Mouse (Mus musculus) heart, embryonic 13.5 days (tissue): ENCODE data around the gene Kcng1. TPM values are rescaled to one million over a fixed set of nuclear protein-coding genes. Genes with fewer than 3 reads are reported as not detected.

ENCODE experiments used
- ATAC-seq: fragments of 200-750 bp; cut with Nextera tagmentation; 2 replicates; pipeline ENCODE4 v1.8.0; 2017; ENCODE audit warnings: moderate TSS enrichment; ENCODE audit not compliant: insufficient number of reproducible peaks, low FRiP score, low TSS enrichment; ENCODE audit errors: extremely low read depth
- H3K27ac ChIP-seq: fragments of 300-500 bp; sonication (generic); replicated peaks from 2 replicates; pipeline ENCODE4 v1.5.1; 2015; ENCODE audit warnings: moderate library complexity, mild to moderate bottlenecking, inconsistent platforms
- H3K27me3 ChIP-seq: fragments of 300-500 bp; sonication (generic); replicated peaks from 2 replicates; pipeline ENCODE4 v1.6.1; 2015; ENCODE audit warnings: mild to moderate bottlenecking, inconsistent platforms
- H3K36me3 ChIP-seq: fragments of 300-500 bp; sonication (generic); 2 replicates; pipeline ENCODE4 v1.6.1; 2015; ENCODE audit warnings: mild to moderate bottlenecking, inconsistent platforms
- H3K4me1 ChIP-seq: fragments of 300-500 bp; sonication (generic); 2 replicates; pipeline ENCODE4 v1.6.1; 2015; ENCODE audit warnings: inconsistent platforms
- H3K4me2 ChIP-seq: fragments of 300-500 bp; sonication (generic); 2 replicates; pipeline ENCODE4 v1.6.1; 2015; ENCODE audit warnings: inconsistent platforms, mild to moderate bottlenecking, moderate library complexity
- H3K4me3 ChIP-seq: fragments of 300-500 bp; sonication (generic); 2 replicates; pipeline ENCODE4 v1.5.1; 2015; ENCODE audit warnings: moderate library complexity, mild to moderate bottlenecking, inconsistent platforms
- H3K9ac ChIP-seq: fragments of 300-500 bp; sonication (generic); 2 replicates; pipeline ENCODE4 v1.6.1; 2015; ENCODE audit warnings: inconsistent platforms, mild to moderate bottlenecking, moderate library complexity
- H3K9me3 ChIP-seq: fragments of 300-500 bp; sonication (generic); 2 replicates; pipeline ENCODE4 v1.6.1; 2016; ENCODE audit warnings: inconsistent platforms
- WGBS: fragments of 180-500 bp; shearing (Covaris S2); methylation state at CpG from one replicate; pipeline ENCODE4 v1.1.7; 2015; ENCODE audit warnings: mixed read lengths; 5-methylcytosine and 5-hydroxymethylcytosine counted together
- polyA plus RNA-seq: library from polyadenylated mRNA; unstranded; fragments of >200 nt; fragmentation: Nextera tagmentation; extraction: Ambion mirVana; gene quantifications from 2 replicates; pipeline ENCODE4 v1.2.1, GENCODE M21; 2015

Gene Kcng1
- polyA plus RNA-seq: 0.90 and 0.97 TPM in 2 replicates

DNA sequence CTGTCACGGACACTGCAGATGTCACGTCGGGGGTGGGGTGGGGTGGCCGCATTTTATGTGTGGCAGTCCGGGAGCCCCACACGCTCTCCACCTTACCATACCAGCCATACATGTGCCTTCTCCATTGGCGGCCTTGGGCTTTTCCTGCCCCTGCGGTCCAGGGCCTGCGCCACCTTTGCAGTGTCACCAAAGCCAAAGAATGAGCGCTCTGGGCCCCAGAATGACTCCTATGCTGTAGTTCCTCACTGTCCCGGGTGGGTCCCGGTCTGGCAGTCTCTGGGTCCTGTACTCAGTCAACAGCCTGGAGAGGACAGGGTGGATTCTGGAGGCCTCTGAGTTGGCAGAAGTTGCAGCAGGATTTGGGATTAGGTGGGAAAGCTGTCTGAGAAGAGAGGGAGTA, at the start of gene Kcng1:
Gene Kcng1, minus strand, starts transcription at position 155 of the 400 bp plus-strand sequence.
- Histone ChIP-seq H3K4me1 (peaks cover 31% of the 10 kb centered on the region), H3K36me3 (no peaks in the 10 kb centered on the region), H3K27me3 (peaks cover 99% of the 10 kb centered on the region), H3K9ac (peak within 1 kb of the TSS; percentile 64), H3K27ac (no peak within 1 kb of the TSS), H3K9me3 (peaks cover 10% of the 10 kb centered on the region), H3K4me3 (peak within 1 kb of the TSS; percentile 57), H3K4me2 (peak within 1 kb of the TSS; percentile 77)
- WGBS: 17% methylated on average over 12 of the region's 12 CpGs
- no peak for ATAC-seq

DNA sequence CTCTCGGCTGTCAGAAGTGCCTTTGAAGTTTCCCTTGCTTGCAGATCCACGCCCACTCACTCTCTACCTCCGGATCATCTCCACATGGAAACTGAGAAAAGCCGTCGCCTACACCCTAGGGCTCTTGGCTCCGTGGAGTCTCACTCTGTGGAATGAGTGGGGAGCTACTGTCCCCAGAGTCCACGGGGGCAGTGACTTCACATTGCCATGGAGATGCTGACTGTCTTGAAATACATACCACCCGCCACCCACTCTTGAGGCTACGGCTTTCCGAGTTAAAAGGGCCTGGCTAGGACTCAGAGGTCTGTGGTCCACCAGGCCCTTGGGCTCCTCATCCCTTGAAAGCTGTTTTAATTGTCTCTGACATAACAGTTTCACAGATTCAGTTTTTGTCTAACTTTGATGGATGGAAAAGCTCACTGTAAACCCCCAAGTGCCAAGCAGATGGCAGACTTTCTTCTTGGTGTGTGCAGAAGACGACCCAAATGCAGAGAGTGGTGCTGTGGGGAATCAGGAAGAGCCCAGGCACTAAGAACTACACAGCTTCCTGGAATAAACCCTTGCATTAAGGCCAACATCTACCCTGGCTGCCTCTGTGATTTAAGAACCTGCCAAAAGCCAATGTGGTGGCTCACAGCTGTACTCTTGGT, 49.0 kb upstream of the Kcng1 start:
- Histone ChIP-seq H3K36me3 (no peaks in the 10 kb centered on the region), H3K27ac (no peak overlapping the region), H3K4me2 (no peak overlapping the region), H3K4me3 (no peak overlapping the region), H3K4me1 (peaks cover 17% of the 10 kb centered on the region), H3K9me3 (no peaks in the 10 kb centered on the region), H3K9ac (no peak overlapping the region), H3K27me3 (peaks cover 47% of the 10 kb centered on the region)
- 48% methylated on average over 11 of the region's 11 CpGs for WGBS
- no peak for ATAC-seq

DNA sequence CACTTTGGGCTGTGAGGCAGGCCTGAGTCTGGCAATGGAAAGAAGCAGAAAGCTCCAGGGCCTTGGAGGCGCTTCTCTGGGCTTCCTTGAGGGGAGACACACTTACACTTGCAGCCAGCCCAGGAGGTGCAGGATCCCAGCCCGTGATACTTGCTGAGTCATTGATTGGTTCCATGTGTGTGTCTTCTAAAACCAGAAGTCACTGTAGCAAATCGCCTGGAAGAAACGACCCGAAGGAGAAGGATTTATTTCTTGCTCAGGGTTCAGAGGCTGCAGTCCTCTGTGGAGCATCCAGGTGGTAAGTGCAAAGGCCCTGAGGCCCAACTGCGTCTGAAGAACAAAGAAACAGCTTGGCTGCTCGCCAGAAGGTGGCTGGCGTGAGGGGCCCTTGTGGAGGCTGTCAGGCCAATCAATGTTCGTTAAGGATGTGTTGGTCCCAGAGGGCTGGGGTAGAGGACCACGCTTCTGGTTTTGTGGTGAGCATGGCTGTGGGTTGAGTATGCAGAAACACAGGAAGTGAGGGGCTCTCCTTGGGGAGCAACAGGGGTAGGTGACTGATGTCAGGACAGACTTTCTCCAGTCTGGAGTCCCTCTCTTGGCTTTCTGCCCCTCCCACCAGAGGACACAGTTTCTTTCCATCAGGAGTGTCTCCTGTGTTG, 40.3 kb upstream of the Kcng1 start:
- H3K36me3 ChIP-seq: no peaks in the 10 kb centered on the region
- no peak for ATAC-seq
- no peak overlapping the region for H3K27ac ChIP-seq
- no peak overlapping the region for H3K4me3 ChIP-seq
- H3K4me2 ChIP-seq: no peak overlapping the region
- 58% methylated on average over 10 of the region's 10 CpGs for WGBS
- H3K4me1 ChIP-seq: no peaks in the 10 kb centered on the region
- H3K27me3 ChIP-seq: peaks cover 63% of the 10 kb centered on the region
- no peak overlapping the region for H3K9ac ChIP-seq
- H3K9me3 ChIP-seq: no peaks in the 10 kb centered on the region

GRCm38 (mm10) chr2:168320388-168321182, 39.0 kb upstream of the Kcng1 start:
- Histone ChIP-seq H3K4me3 (no peak overlapping the region), H3K27me3 (peaks cover 72% of the 10 kb centered on the region), H3K27ac (0 out of 2 replicates have a peak overlapping the region, but pooled peaks have one; percentile 28)

DNA sequence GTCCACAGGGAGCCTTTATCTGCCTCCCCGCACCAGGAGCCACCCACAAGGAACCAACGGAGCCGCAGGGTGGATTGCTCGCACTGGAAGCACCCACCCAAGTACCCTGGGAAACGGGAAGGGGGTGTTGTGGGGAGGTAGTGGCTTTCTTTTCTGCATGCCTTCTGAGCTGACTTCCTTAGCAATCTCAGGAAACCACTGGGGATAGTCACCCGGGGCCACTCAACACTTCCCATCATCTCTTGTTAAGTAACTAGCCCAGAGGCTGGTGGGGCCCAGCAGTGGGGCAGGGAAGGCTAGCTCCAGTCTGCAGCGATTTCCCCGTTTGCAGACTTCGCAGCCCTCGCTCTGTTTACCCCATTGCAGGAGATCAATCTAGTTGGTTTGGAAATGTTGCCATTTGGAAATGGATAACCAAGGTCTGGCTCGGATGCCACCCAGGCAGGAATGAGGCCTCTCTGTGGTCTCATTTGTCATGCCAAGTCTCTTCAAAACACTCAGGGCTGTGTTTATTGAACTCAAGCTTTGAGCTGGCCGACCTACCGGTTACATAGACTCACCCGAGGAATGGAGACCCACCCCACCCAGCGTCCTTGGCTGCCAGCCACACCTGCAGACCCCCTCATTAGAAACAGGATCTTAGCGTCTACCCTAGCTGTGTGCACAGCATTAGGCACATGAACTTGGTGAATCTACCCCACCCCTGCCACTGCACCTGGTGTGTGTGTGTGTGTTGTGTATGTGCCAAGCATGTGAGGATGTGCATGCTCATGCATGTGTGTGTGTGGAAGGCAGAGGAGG, 33.3 kb upstream of the Kcng1 start:
- peaks cover 58% of the 10 kb centered on the region for H3K27me3 ChIP-seq
- no peak for ATAC-seq

More at GRCm38 (mm10) chr2:168320388-168321182, 39.0 kb upstream of the Kcng1 start:
- no peak overlapping the region for H3K4me2 ChIP-seq
- no peak overlapping the region for H3K9ac ChIP-seq
- no peak for ATAC-seq
- H3K4me1 ChIP-seq: no peaks in the 10 kb centered on the region
- H3K36me3 ChIP-seq: no peaks in the 10 kb centered on the region
- H3K9me3 ChIP-seq: no peaks in the 10 kb centered on the region
- WGBS: 56% methylated on average over 17 of the region's 17 CpGs

GRCm38 (mm10) chr2:168312504-168312903, 31.0 kb upstream of the Kcng1 start:
- peaks cover 55% of the 10 kb centered on the region for H3K27me3 ChIP-seq

More for the DNA sequence above, 33.3 kb upstream of the Kcng1 start:
- Histone ChIP-seq H3K9ac (no peak overlapping the region), H3K9me3 (no peaks in the 10 kb centered on the region), H3K4me1 (no peaks in the 10 kb centered on the region), H3K4me3 (no peak overlapping the region), H3K27ac (no peak overlapping the region), H3K36me3 (no peaks in the 10 kb centered on the region), H3K4me2 (no peak overlapping the region)
- WGBS: 47% methylated on average over 16 of the region's 16 CpGs

GRCm38 (mm10) chr2:168311006-168311405, 29.5 kb upstream of the Kcng1 start:
- no peak overlapping the region for H3K27ac ChIP-seq
- H3K4me1 ChIP-seq: no peaks in the 10 kb centered on the region
- H3K36me3 ChIP-seq: no peaks in the 10 kb centered on the region
- peaks cover 50% of the 10 kb centered on the region for H3K27me3 ChIP-seq
- no peak overlapping the region for H3K9ac ChIP-seq
- no peaks in the 10 kb centered on the region for H3K9me3 ChIP-seq
- H3K4me3 ChIP-seq: no peak overlapping the region
- no peak overlapping the region for H3K4me2 ChIP-seq
- WGBS: 87% methylated on average over 16 of the region's 16 CpGs
- ATAC-seq: no peak

More at GRCm38 (mm10) chr2:168312504-168312903, 31.0 kb upstream of the Kcng1 start:
- no peaks in the 10 kb centered on the region for H3K36me3 ChIP-seq
- 37% methylated on average over 4 of the region's 4 CpGs for WGBS
- H3K4me1 ChIP-seq: no peaks in the 10 kb centered on the region
- ATAC-seq: no peak
- no peak overlapping the region for H3K4me3 ChIP-seq
- no peak overlapping the region for H3K4me2 ChIP-seq
- H3K9ac ChIP-seq: no peak overlapping the region
- no peak overlapping the region for H3K27ac ChIP-seq
- H3K9me3 ChIP-seq: no peaks in the 10 kb centered on the region

- H3K4me2 ChIP-seq: no peak overlapping the region
- no peaks in the 10 kb centered on the region for H3K4me1 ChIP-seq
- no peaks in the 10 kb centered on the region for H3K9me3 ChIP-seq
- no peaks in the 10 kb centered on the region for H3K36me3 ChIP-seq
- WGBS: 62% methylated on average over 7 of the region's 7 CpGs
- no peak overlapping the region for H3K4me3 ChIP-seq
- no peak overlapping the region for H3K27ac ChIP-seq
- peaks cover 45% of the 10 kb centered on the region for H3K27me3 ChIP-seq
- no peak overlapping the region for H3K9ac ChIP-seq
- no peak for ATAC-seq
These were observed 27.4 kb upstream of the Kcng1 start for GRCm38 (mm10) chr2:168308916-168309315.

DNA sequence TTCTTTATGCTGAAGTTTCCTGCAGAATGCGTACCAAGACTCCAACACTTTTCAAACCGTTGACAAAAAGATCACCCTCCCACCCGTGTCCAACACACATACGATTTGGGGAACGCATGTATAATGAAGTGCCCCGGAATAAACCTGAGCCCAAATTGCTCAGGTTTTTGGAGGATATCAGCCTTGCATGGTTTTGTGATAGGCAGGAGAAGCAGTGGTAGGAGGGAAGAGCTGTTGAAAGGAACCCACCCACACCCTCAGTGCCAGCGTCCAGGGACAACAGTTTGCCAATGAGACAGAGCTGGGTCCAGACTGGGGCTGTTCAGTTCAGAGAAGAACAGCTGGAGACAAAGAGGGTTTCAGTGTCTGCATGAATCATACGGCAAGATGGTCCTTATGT, 18.1 kb upstream of the Kcng1 start:
- 74% methylated on average over 8 of the region's 8 CpGs for WGBS
- Histone ChIP-seq H3K4me2 (no peak overlapping the region), H3K9ac (no peak overlapping the region), H3K36me3 (no peaks in the 10 kb centered on the region), H3K27me3 (peaks cover 92% of the 10 kb centered on the region), H3K4me1 (peaks cover 7% of the 10 kb centered on the region; the same call in 1 of the 2 replicates), H3K27ac (no peak overlapping the region), H3K9me3 (no peaks in the 10 kb centered on the region), H3K4me3 (no peak overlapping the region)
- ATAC-seq: no peak

GRCm38 (mm10) chr2:168296530-168296929, 15.0 kb upstream of the Kcng1 start:
- H3K9ac ChIP-seq: no peak overlapping the region
- no peak overlapping the region for H3K4me3 ChIP-seq
- no peaks in the 10 kb centered on the region for H3K36me3 ChIP-seq
- H3K27me3 ChIP-seq: peaks cover 94% of the 10 kb centered on the region
- no peak overlapping the region for H3K4me2 ChIP-seq
- no peak for ATAC-seq
- WGBS: 80% methylated on average over 10 of the region's 10 CpGs
- 0 out of 2 replicates have a peak, but pooled peaks cover 1% of the 10 kb centered on the region for H3K9me3 ChIP-seq
- H3K4me1 ChIP-seq: peaks cover 22% of the 10 kb centered on the region
- no peak overlapping the region for H3K27ac ChIP-seq
